Mouse (Mus musculus): ENCODE data around the gene Syvn1. TPM values are rescaled to one million over a fixed set of nuclear protein-coding genes. Genes with fewer than 3 reads are reported as not detected.
A peak's percentile ranks its signal among the peaks of the same experiment; 100 is the strongest.

The Syvn1 gene
- polyA plus RNA-seq, 1 experiment = 32.8 TPM

DNA sequence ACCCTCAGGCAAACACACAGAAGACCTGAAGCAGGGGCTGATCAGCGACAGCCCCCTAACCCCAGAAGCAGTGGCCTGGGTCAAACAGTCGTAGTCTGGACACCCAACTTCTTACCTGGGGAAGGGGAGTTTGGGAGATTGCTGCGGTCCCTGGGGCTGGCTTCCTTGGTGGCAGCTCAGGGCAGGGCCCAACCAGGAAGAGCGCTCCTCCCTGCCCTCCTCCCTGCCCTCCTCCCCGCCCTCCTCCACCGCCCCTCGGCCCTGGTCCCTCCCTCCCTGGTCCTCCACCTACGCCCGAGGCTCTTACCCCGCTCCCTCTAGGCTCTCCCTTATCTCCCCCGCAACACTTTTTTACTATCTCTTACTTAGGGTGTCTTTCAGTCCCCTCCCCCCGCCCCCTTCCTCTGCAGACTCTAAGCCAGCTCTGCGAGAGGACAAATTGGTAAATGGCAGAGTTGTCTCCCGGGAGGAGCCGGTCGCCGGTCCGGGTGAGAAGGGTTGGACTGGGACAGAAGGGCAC lies 31.3 kb upstream of the Syvn1 start:
- peak; percentile 48 for DNase-seq
- Histone ChIP-seq H3K4me3 (ENCODE audit: insufficient read depth, low read depth, low read length) (peak overlapping the region; percentile 71), H3K36me3 (ENCODE audit: control insufficient read depth, insufficient read depth, low read length) (no peaks in the 10 kb centered on the region), H3K27me3 (replicated peaks; ENCODE audit: control insufficient read depth, insufficient read depth, low read length) (no peaks in the 10 kb centered on the region), H3K4me1 (ENCODE audit: control insufficient read depth, insufficient read depth, low read length) (peaks cover 5% of the 10 kb centered on the region; the same call in 1 of the 2 replicates), H3K27ac (ENCODE audit: insufficient read depth, low read depth, low read length) (peak overlapping the region; percentile 61)
- no peak for TF ChIP-seq POLR2A (IDR thresholded peaks at IDR 0.05; ENCODE audit: low read depth, low read length)
- TF ChIP-seq CTCF (conservative IDR thresholded peaks at IDR 0.05; ENCODE audit: insufficient read depth, insufficient read length, low read depth, low read length) = no peak
- WGBS = 2% methylated on average over 16 of the region's 18 CpGs

- peak within 1 kb of the TSS; percentile 71 for H3K4me3 ChIP-seq (ENCODE audit: insufficient read depth, low read depth, low read length)
- TF ChIP-seq POLR2A (IDR thresholded peaks at IDR 0.05; ENCODE audit: low read depth, low read length) (no peak), CTCF (conservative IDR thresholded peaks at IDR 0.05; ENCODE audit: insufficient read depth, insufficient read length, low read depth, low read length) (0 out of 2 replicates have a peak, but pooled peaks have one; percentile 7)
- H3K36me3 ChIP-seq (ENCODE audit: control insufficient read depth, insufficient read depth, low read length) = no peaks in the 10 kb centered on the region
- H3K27ac ChIP-seq (ENCODE audit: insufficient read depth, low read depth, low read length) = peak within 1 kb of the TSS; percentile 61
- 8% methylated on average over 40 of the region's 40 CpGs for WGBS
- H3K4me1 ChIP-seq (ENCODE audit: control insufficient read depth, insufficient read depth, low read length) = peaks cover 5% of the 10 kb centered on the region; the same call in 1 of the 2 replicates
- peak; percentile 76 for DNase-seq
- H3K27me3 ChIP-seq (replicated peaks; ENCODE audit: control insufficient read depth, insufficient read depth, low read length) = no peaks in the 10 kb centered on the region
Measured at GRCm38 (mm10) chr19:6015511-6016315, 30.7 kb upstream of the Syvn1 start, which contains the start of gene Capn1. TSS of gene Capn1 (minus strand) at chr19:6015897.

GRCm38 (mm10) chr19:6016532-6016931 lies 29.8 kb upstream of the Syvn1 start:
- Histone ChIP-seq H3K4me1 (ENCODE audit: control insufficient read depth, insufficient read depth, low read length) (peaks cover 5% of the 10 kb centered on the region; the same call in 1 of the 2 replicates), H3K36me3 (ENCODE audit: control insufficient read depth, insufficient read depth, low read length) (no peaks in the 10 kb centered on the region), H3K27ac (ENCODE audit: insufficient read depth, low read depth, low read length) (no peak overlapping the region), H3K27me3 (replicated peaks; ENCODE audit: control insufficient read depth, insufficient read depth, low read length) (no peaks in the 10 kb centered on the region), H3K4me3 (ENCODE audit: insufficient read depth, low read depth, low read length) (no peak overlapping the region)
- no peak for DNase-seq
- TF ChIP-seq POLR2A (IDR thresholded peaks at IDR 0.05; ENCODE audit: low read depth, low read length) (no peak), CTCF (conservative IDR thresholded peaks at IDR 0.05; ENCODE audit: insufficient read depth, insufficient read length, low read depth, low read length) (peak; percentile 22; the same call in 1 of the 2 replicates)
- WGBS = 61% methylated on average over 7 of the region's 7 CpGs

DNA sequence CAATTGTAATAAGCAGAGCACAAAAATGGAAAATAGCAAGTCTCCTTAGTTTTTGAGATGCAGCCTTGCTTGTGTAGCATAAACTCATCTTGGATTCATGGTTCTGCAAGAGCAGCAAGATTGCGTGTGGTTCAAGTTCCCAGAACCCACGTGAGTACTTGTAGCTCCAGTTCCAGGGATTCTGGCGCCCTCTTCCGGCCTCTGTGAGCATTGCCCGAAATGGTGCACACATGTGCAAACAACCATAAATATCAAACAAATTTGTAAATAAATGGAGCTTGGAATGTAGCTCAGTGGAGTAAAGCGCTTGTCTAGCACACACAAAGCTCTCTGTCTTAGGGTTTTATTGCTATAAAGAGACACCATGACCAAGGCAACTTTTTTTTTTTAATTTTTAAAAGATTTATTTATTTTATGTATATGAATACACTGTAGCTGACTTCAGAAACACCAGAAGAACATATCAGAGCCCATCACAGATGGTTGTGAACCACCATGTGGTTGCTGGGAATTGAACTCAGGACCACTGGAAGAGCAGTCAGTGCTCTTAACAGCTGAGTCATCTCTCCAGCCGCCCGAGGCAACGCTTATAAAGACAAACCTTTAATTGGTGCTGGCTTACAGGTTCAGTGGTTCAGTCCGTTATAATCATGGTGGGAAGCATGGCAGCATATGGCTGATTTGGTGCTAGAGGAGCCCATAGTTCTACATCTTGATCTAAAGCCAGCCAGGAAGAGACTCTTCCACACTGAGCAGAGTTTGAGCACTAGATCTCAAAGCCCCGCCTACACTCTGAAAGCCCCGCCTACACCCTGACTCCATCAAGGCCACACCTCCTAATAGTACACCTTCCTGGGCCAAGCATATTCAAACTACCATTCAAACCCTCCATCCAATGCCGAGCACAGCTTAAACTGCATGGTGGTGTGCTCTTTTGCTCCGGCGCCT lies 28.0 kb upstream of the Syvn1 start:
- no peaks in the 10 kb centered on the region for H3K27me3 ChIP-seq (replicated peaks; ENCODE audit: control insufficient read depth, insufficient read depth, low read length)
- H3K36me3 ChIP-seq (ENCODE audit: control insufficient read depth, insufficient read depth, low read length) = no peaks in the 10 kb centered on the region
- H3K4me1 ChIP-seq (ENCODE audit: control insufficient read depth, insufficient read depth, low read length) = peaks cover 5% of the 10 kb centered on the region; the same call in 1 of the 2 replicates
- peak; percentile 93 for DNase-seq
- no peak overlapping the region for H3K4me3 ChIP-seq (ENCODE audit: insufficient read depth, low read depth, low read length)
- WGBS = 26% methylated on average over 15 of the region's 15 CpGs
- no peak overlapping the region for H3K27ac ChIP-seq (ENCODE audit: insufficient read depth, low read depth, low read length)
- TF ChIP-seq POLR2A (IDR thresholded peaks at IDR 0.05; ENCODE audit: low read depth, low read length) (no peak), CTCF (conservative IDR thresholded peaks at IDR 0.05; ENCODE audit: insufficient read depth, insufficient read length, low read depth, low read length) (peak; percentile 97; the same call in 1 of the 2 replicates)

DNA sequence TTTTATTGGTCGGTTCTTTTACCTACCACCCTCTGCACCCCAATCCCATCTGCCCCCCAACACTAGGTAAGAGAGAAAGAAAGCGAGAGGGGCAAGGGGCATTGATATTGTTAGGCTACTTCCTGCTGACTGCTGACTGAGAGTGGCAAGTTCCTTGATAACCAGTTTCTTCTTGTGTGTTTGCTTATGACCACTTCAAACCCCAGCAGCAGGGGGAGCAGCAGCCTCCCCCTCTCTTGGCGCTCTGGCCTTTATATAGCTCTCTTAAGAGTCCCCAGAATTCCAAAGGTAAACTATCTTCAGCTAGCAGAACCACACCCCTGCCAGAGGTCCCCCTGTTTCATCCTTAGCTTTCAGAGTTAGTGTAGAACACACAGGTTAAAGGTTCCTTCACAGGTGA lies 26.1 kb upstream of the Syvn1 start:
- DNase-seq = no peak
- Histone ChIP-seq H3K4me3 (ENCODE audit: insufficient read depth, low read depth, low read length) (no peak overlapping the region), H3K27ac (ENCODE audit: insufficient read depth, low read depth, low read length) (no peak overlapping the region), H3K36me3 (ENCODE audit: control insufficient read depth, insufficient read depth, low read length) (no peaks in the 10 kb centered on the region), H3K4me1 (ENCODE audit: control insufficient read depth, insufficient read depth, low read length) (no peaks in the 10 kb centered on the region), H3K27me3 (replicated peaks; ENCODE audit: control insufficient read depth, insufficient read depth, low read length) (no peaks in the 10 kb centered on the region)
- TF ChIP-seq POLR2A (IDR thresholded peaks at IDR 0.05; ENCODE audit: low read depth, low read length) (no peak), CTCF (conservative IDR thresholded peaks at IDR 0.05; ENCODE audit: insufficient read depth, insufficient read length, low read depth, low read length) (no peak)
- WGBS = 66% methylated on average over 3 of the region's 3 CpGs

DNA sequence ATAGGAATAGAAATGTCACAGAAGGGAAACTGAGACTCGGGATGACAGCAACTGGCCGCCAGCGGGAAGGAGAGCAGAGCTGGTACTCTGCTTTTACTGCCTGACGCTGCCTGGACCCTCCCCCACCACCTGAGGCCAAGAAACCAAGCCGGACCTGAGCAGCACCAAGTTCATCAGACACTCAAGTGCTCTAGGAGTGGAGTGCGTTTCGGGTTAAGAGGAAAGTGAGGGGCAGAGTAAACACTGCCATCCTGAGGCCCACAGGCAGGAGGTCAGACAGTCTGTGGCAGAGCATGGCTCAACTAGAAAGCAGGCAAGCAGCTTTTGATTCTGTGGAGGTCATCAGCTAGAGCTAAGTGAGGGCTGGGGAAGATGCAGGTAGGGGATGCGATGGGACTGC lies 23.3 kb upstream of the Syvn1 start:
- WGBS = 63% methylated on average over 8 of the region's 8 CpGs
- no peak for DNase-seq
- no peak overlapping the region for H3K27ac ChIP-seq (ENCODE audit: insufficient read depth, low read depth, low read length)

More for the DNA sequence above, 23.3 kb upstream of the Syvn1 start:
- no peak overlapping the region for H3K4me3 ChIP-seq (ENCODE audit: insufficient read depth, low read depth, low read length)
- TF ChIP-seq CTCF (conservative IDR thresholded peaks at IDR 0.05; ENCODE audit: insufficient read depth, insufficient read length, low read depth, low read length) (no peak), POLR2A (IDR thresholded peaks at IDR 0.05; ENCODE audit: low read depth, low read length) (no peak)
- no peaks in the 10 kb centered on the region for H3K36me3 ChIP-seq (ENCODE audit: control insufficient read depth, insufficient read depth, low read length)
- H3K4me1 ChIP-seq (ENCODE audit: control insufficient read depth, insufficient read depth, low read length) = no peaks in the 10 kb centered on the region
- no peaks in the 10 kb centered on the region for H3K27me3 ChIP-seq (replicated peaks; ENCODE audit: control insufficient read depth, insufficient read depth, low read length)

Data from kidney, adult 2 months (tissue).